Mouse (Mus musculus) forebrain, postnatal 0 days (tissue): Measurements from ENCODE around the gene Numbl. TPM values are rescaled to one million over a fixed set of nuclear protein-coding genes. Genes with fewer than 3 reads are reported as not detected.
A peak's percentile ranks its signal among the peaks of the same experiment; 100 is the strongest.

Experiments
- ATAC-seq: fragments of 200-750 bp; cut with Nextera tagmentation; 2 replicates; pipeline ENCODE4 v1.8.0; 2017; ENCODE audit warnings: mild to moderate bottlenecking, moderate library complexity
- DNase-seq: peaks from one replicate; pipeline ENCODE4 v3.0.0-alpha.2; 2015
- H3K27ac ChIP-seq: fragments of 300-500 bp; sonication (generic); 2 replicates; pipeline ENCODE4 v1.5.1; 2014; ENCODE audit warnings: low read depth, mild to moderate bottlenecking, antibody characterized with exemption, low read length, moderate library complexity, mixed read lengths
- H3K27me3 ChIP-seq: fragments of 300-500 bp; sonication (generic); 2 replicates; pipeline ENCODE4 v1.6.1; 2014; ENCODE audit warnings: mild to moderate bottlenecking, low read length, mixed read lengths; ENCODE audit not compliant: insufficient read depth
- H3K36me3 ChIP-seq: fragments of 300-500 bp; sonication (generic); 2 replicates; pipeline ENCODE4 v1.6.1; 2014; ENCODE audit warnings: mild to moderate bottlenecking, moderate library complexity; ENCODE audit not compliant: insufficient read depth
- H3K4me1 ChIP-seq: fragments of 300-500 bp; sonication (generic); 2 replicates; pipeline ENCODE4 v1.6.1; 2014; ENCODE audit warnings: antibody characterized with exemption; ENCODE audit not compliant: insufficient read depth
- H3K4me2 ChIP-seq: fragments of 300-500 bp; sonication (generic); 2 replicates; pipeline ENCODE4 v1.6.1; 2014; ENCODE audit warnings: low read depth, mild to moderate bottlenecking, moderate library complexity
- H3K4me3 ChIP-seq: fragments of 300-500 bp; sonication (generic); 2 replicates; pipeline ENCODE4 v1.5.1; 2014; ENCODE audit warnings: low read depth, low read length, mixed read lengths
- H3K9ac ChIP-seq: fragments of 300-500 bp; sonication (generic); 2 replicates; pipeline ENCODE4 v1.6.1; 2014; ENCODE audit warnings: mild to moderate bottlenecking
- H3K9me3 ChIP-seq: fragments of 300-500 bp; sonication (generic); 2 replicates; pipeline ENCODE4 v1.6.1; 2016; ENCODE audit warnings: low read length
- CTCF ChIP-seq: sonication (generic); IDR thresholded peaks from 2 replicates; pipeline ENCODE4 v1.5.1; 2016; ENCODE audit warnings: antibody characterized with exemption, control low read depth, low read depth
- WGBS: fragments of 180-500 bp; shearing (Covaris S2); extraction: QIAGEN DNeasy Blood & Tissue Kit; methylation state at CpG from one replicate; pipeline ENCODE4 v1.1.7; 2014; 5-methylcytosine and 5-hydroxymethylcytosine counted together
- polyA plus RNA-seq: library from polyadenylated mRNA; unstranded; fragments of >200 nt; fragmentation: Nextera tagmentation; extraction: Ambion mirVana; gene quantifications from 2 replicates; pipeline ENCODE4 v1.2.1, GENCODE M21; 2015
- total RNA-seq: library from RNA; depleted of rRNA; stranded (reverse); fragments of >200 nt; gene quantifications from 2 replicates; pipeline ENCODE4 v1.2.3, GENCODE M21; 2014

The Numbl gene
- total and polyA plus RNA-seq, 2 experiments from 2014 or later = 51.7 to 86.4 TPM

GRCm38 (mm10) chr7:27300801-27301200, 42.6 kb downstream of the Numbl start:
- no peak overlapping the region for H3K9ac ChIP-seq
- H3K9me3 ChIP-seq = no peaks in the 10 kb centered on the region
- no peak overlapping the region for H3K4me2 ChIP-seq
- ATAC-seq = no peak
- no peak overlapping the region for H3K4me3 ChIP-seq
- TF ChIP-seq CTCF = no peak
- H3K4me1 ChIP-seq = no peaks in the 10 kb centered on the region
- H3K36me3 ChIP-seq = no peaks in the 10 kb centered on the region
- no peak overlapping the region for H3K27ac ChIP-seq
- 70% methylated on average over 5 of the region's 5 CpGs for WGBS
- no peaks in the 10 kb centered on the region for H3K27me3 ChIP-seq
- DNase-seq = no peak

- WGBS = 9% methylated on average over 11 of the region's 11 CpGs
- no peaks in the 10 kb centered on the region for H3K27me3 ChIP-seq
- ATAC-seq = peak; percentile 50
Observed at GRCm38 (mm10) chr7:27302172-27302571, 43.9 kb downstream of the Numbl start.

GRCm38 (mm10) chr7:27305091-27305730, 47.0 kb downstream of the Numbl start:
- Histone ChIP-seq H3K27ac (no peak overlapping the region), H3K4me3 (no peak overlapping the region), H3K4me1 (no peaks in the 10 kb centered on the region), H3K27me3 (no peaks in the 10 kb centered on the region), H3K4me2 (no peak overlapping the region), H3K36me3 (no peaks in the 10 kb centered on the region; the same call in 1 of the 2 replicates), H3K9ac (no peak overlapping the region), H3K9me3 (no peaks in the 10 kb centered on the region)
- no peak for ATAC-seq
- no peak for DNase-seq
- TF ChIP-seq CTCF = no peak
- 89% methylated on average over 17 of the region's 17 CpGs for WGBS

More at GRCm38 (mm10) chr7:27302172-27302571, 43.9 kb downstream of the Numbl start:
- H3K4me1 ChIP-seq = no peaks in the 10 kb centered on the region
- H3K4me2 ChIP-seq = no peak overlapping the region
- peak; percentile 83 for DNase-seq
- no peak overlapping the region for H3K4me3 ChIP-seq
- TF ChIP-seq CTCF = peak; percentile 95
- H3K36me3 ChIP-seq = no peaks in the 10 kb centered on the region; the same call in 1 of the 2 replicates
- H3K9ac ChIP-seq = no peak overlapping the region
- no peaks in the 10 kb centered on the region for H3K9me3 ChIP-seq
- no peak overlapping the region for H3K27ac ChIP-seq

- ATAC-seq = no peak
- WGBS = 78% methylated on average over 24 of the region's 24 CpGs
- H3K4me1 ChIP-seq = no peaks in the 10 kb centered on the region
- H3K36me3 ChIP-seq = no peaks in the 10 kb centered on the region; the same call in 1 of the 2 replicates
- peak; percentile 25 for DNase-seq
- no peak overlapping the region for H3K9ac ChIP-seq
- H3K27me3 ChIP-seq = no peaks in the 10 kb centered on the region
- H3K4me3 ChIP-seq = no peak overlapping the region
- no peaks in the 10 kb centered on the region for H3K9me3 ChIP-seq
- H3K4me2 ChIP-seq = no peak overlapping the region
- peak; percentile 68 for TF ChIP-seq CTCF
- H3K27ac ChIP-seq = no peak overlapping the region
Observed at GRCm38 (mm10) chr7:27306161-27307160, 48.2 kb downstream of the Numbl start.

- ATAC-seq (no peak), DNase-seq (no peak)
- peak; percentile 42 for TF ChIP-seq CTCF
- Histone ChIP-seq H3K4me3 (no peak overlapping the region), H3K9me3 (no peaks in the 10 kb centered on the region), H3K9ac (no peak overlapping the region), H3K4me1 (no peaks in the 10 kb centered on the region), H3K36me3 (no peaks in the 10 kb centered on the region; the same call in 1 of the 2 replicates), H3K27me3 (no peaks in the 10 kb centered on the region), H3K27ac (no peak overlapping the region), H3K4me2 (no peak overlapping the region)
- WGBS = 69% methylated on average over 9 of the region's 9 CpGs
Observed at GRCm38 (mm10) chr7:27307551-27307950, 49.3 kb downstream of the Numbl start.

- WGBS = 17% methylated on average over 28 of the region's 28 CpGs
- TF ChIP-seq CTCF = no peak
- no peaks in the 10 kb centered on the region for H3K27me3 ChIP-seq
- peak overlapping the region; percentile 41 for H3K4me2 ChIP-seq
- no peaks in the 10 kb centered on the region for H3K9me3 ChIP-seq
- 0 out of 2 replicates have a peak, but pooled peaks have one; percentile 26 for ATAC-seq
- no peak for DNase-seq
- H3K9ac ChIP-seq = no peak overlapping the region
- no peak overlapping the region for H3K27ac ChIP-seq
- H3K36me3 ChIP-seq = no peaks in the 10 kb centered on the region; the same call in 1 of the 2 replicates
- H3K4me1 ChIP-seq = no peaks in the 10 kb centered on the region
- peak overlapping the region; percentile 14; the same call in 1 of the 2 replicates for H3K4me3 ChIP-seq
Observed at GRCm38 (mm10) chr7:27308821-27309549, 50.8 kb downstream of the Numbl start.
